Mouse (Mus musculus) neutrophil, adult 65 days (primary cell): ENCODE measurements around the gene Col6a5. TPM values are rescaled to one million over a fixed set of nuclear protein-coding genes. Genes with fewer than 3 reads are reported as not detected.

Source experiments
- total RNA-seq: library from RNA; stranded (reverse); gene quantifications from 2 replicates; pipeline ENCODE4 v1.2.4, GENCODE M21; 2023

The Col6a5 gene
- not detected in 2 replicates for total RNA-seq

DNA sequence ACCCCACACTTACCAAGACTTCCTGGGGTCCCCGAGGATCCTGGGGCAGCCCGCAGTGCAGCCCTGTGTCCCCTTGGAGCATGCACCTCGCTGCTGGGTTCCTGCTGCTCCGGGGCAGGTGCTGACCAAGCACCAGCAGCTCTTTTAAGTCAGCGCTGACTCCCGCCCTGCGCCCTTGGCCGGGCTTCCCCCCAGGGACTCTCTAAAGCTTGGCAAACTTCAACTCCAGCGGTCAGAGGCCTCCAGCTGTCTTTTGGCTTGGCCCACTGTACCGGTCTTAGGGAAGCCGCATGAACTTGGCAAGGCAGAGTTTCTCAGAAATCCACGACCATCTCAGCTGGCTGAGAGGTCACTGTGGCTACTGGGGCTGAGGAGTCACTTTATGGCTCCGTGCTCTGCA lies at the start of gene Col6a5:
Col6a5 (minus strand) TSS at position 111 of the 400 bp plus-strand sequence.

DNA sequence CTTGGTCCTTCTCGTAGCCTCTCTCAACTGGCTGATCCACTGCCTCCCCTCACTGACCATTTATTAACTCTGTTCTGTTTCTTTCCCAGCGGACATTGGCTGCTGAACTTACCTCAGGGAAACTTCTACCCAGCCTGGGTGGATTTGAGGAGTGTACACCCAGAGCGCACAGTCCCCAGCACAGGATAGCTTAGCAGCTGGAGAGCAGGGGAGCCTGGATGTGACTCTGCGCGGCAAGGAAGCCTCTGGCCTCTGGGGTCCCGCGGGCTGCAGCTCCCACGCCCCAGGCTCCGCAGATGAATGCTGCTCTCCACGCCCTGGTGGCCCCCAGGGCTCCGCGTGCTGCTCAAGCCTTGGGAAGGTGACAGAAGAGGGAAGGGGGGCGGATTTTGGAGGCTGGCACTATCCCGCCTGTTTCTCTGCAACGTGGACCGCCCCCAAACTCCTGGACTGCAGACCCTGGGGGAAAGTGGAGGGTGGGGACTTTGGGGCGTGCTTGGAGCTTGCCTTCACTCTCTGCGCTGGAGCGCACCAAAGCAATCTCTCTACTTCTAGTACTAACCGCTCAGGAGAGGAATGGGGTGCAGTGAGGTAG lies 132.6 kb downstream of the Col6a5 start, which contains the start of gene Col6a6:
Col6a6 (minus strand) TSS at position 370 of the 595 bp plus-strand sequence.

Other genes with a start within 250 kb of the Col6a5 start
- gene Col6a6, start 132.5 kb downstream of the Col6a5 start, total RNA-seq, result not detected in 2 replicates
- not detected in 2 replicates for gene Col6a4, start 136.1 kb upstream of the Col6a5 start, total RNA-seq
- gene Glyctk, start 197.5 kb upstream of the Col6a5 start, total RNA-seq, result 1.0 and 2.0 TPM in 2 replicates
- gene Wdr82, start 210.3 kb upstream of the Col6a5 start, total RNA-seq, result 63.2 and 64.5 TPM in 2 replicates
- 119 and 163 TPM in 2 replicates for gene Ppm1m, start 239.1 kb upstream of the Col6a5 start, total RNA-seq
- gene Twf2, start 242.5 kb upstream of the Col6a5 start, total RNA-seq, result 159 and 176 TPM in 2 replicates